Mouse (Mus musculus) myocyte (in vitro differentiated cells): ENCODE results near the gene Pcbp3.

ENCODE experiments used
- MAX ChIP-seq: IDR thresholded peaks from one replicate; pipeline ENCODE4 v1.6.1; 2011; ENCODE audit warnings: low read depth, mild to moderate bottlenecking, control low read depth
- MYOD1 ChIP-seq, 3 experiments: IDR thresholded peaks; one replicate each; pipeline ENCODE4 v1.6.1; 2011; ENCODE audit warnings: control low read depth in 2 of 3, low read depth in 2 of 3, mild to moderate bottlenecking in 2 of 3, moderate library complexity in 1 of 3; ENCODE audit not compliant: insufficient read length in 2 of 3, control insufficient read depth in 1 of 3
- POLR2A ChIP-seq: IDR thresholded peaks from one replicate; pipeline ENCODE4 v1.6.1; 2011; ENCODE audit warnings: low read depth, mild to moderate bottlenecking, control low read depth, moderate library complexity; ENCODE audit not compliant: insufficient read length
- USF1 ChIP-seq: IDR thresholded peaks from one replicate; pipeline ENCODE4 v1.6.1; 2011; ENCODE audit warnings: low read depth, mild to moderate bottlenecking, control low read depth, moderate library complexity

- TF ChIP-seq POLR2A (no peak), USF1 (no peak), MYOD1 (IDR thresholded peaks at IDR 0.05; ENCODE audit: control insufficient read depth in 1 of 3, insufficient read length in 2 of 3, low read depth in 2 of 3) (no peak), MAX (no peak)
Measured at GRCm38 (mm10) chr10:76809439-76809838, 152.2 kb downstream of the Pcbp3 start.
